Mouse (Mus musculus) cortical plate, adult 2 months (tissue): ENCODE results near the gene Irak4.

Source experiments
- CTCF ChIP-seq: fragments of 200-500 bp; IDR thresholded peaks from 2 replicates; pipeline ENCODE4 v1.5.1; 2011; ENCODE audit warnings: mild to moderate bottlenecking, control low read depth, low read length; ENCODE audit not compliant: insufficient read depth; ENCODE audit errors: extremely low read depth
- POLR2A ChIP-seq: fragments of 200-500 bp; IDR thresholded peaks from 2 replicates; pipeline ENCODE4 v1.6.1; 2011; ENCODE audit warnings: mild to moderate bottlenecking, low read length, control low read depth; ENCODE audit not compliant: insufficient read depth; ENCODE audit errors: extremely low read depth

DNA sequence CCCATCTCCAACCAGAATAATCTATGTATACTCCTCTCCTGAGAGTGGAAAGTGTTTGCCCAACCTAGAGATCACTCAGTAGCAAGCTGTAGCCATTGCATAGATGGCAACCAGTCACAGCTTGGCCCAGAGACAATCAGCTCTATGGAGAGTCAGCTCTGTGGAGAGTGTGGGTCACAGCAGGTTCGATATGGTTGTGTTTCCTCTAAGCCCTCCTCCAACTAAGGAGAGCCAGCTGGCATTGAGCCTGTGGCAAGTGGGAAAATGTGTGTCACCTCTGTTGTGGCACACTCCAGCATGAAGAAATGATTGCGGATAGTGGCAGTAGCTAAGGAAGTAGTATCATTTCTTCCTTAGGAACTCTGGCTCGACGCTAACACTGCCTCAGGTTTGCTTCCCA lies 28.1 kb downstream of the Irak4 start:
- TF ChIP-seq CTCF (no peak), POLR2A (no peak)
